Mouse (Mus musculus) spleen, adult 2 months (tissue): ENCODE results near the gene Ctu2. TPM values are rescaled to one million over a fixed set of nuclear protein-coding genes. Genes with fewer than 3 reads are reported as not detected.

Experiments
- DNase-seq, 2 experiments: peaks; one replicate each; pipeline versions ENCODE4 v3.0.0 to v3.0.0-alpha.2; 2012 to 2021; ENCODE audit warnings: low spot score in 2 of 2, low read depth in 1 of 2
- H3K27ac ChIP-seq: fragments of 200-500 bp; 2 replicates; pipeline ENCODE4 v1.5.1; 2012; ENCODE audit warnings: low read length, inconsistent platforms; ENCODE audit not compliant: insufficient read depth
- H3K27me3 ChIP-seq: fragments of 200-500 bp; 2 replicates; pipeline ENCODE4 v1.6.1; 2012; ENCODE audit warnings: mild to moderate bottlenecking, moderate library complexity, low read length, inconsistent platforms; ENCODE audit not compliant: control insufficient read depth, insufficient read depth
- H3K36me3 ChIP-seq: fragments of 200-500 bp; 2 replicates; pipeline ENCODE4 v1.6.1; 2012; ENCODE audit warnings: mild to moderate bottlenecking, low read length, inconsistent platforms; ENCODE audit not compliant: control insufficient read depth, insufficient read depth
- H3K4me1 ChIP-seq: fragments of 200-500 bp; 2 replicates; pipeline ENCODE4 v1.6.1; 2011; ENCODE audit warnings: inconsistent platforms; ENCODE audit not compliant: control insufficient read depth, insufficient read depth, insufficient read length
- H3K4me3 ChIP-seq: fragments of 200-500 bp; 2 replicates; pipeline ENCODE4 v1.5.1; 2011; ENCODE audit warnings: mild to moderate bottlenecking, inconsistent platforms; ENCODE audit not compliant: insufficient read depth, insufficient read length; ENCODE audit errors: extremely low read depth
- CTCF ChIP-seq: fragments of 200-500 bp; IDR thresholded peaks from 2 replicates; pipeline ENCODE4 v1.5.1; 2011; ENCODE audit warnings: mild to moderate bottlenecking, inconsistent platforms; ENCODE audit not compliant: insufficient read depth, insufficient read length, insufficient replicate concordance; ENCODE audit errors: extremely low read depth
- POLR2A ChIP-seq: fragments of 200-500 bp; IDR thresholded peaks from 2 replicates; pipeline ENCODE4 v1.6.1; 2011; ENCODE audit warnings: low read depth, low read length, inconsistent platforms
- WGBS: fragments of 180-500 bp; shearing (Covaris S2); methylation state at CpG from one replicate; pipeline ENCODE4 v1.1.7; 2018; 5-methylcytosine and 5-hydroxymethylcytosine counted together
- polyA plus RNA-seq: library from polyadenylated mRNA; depleted of rRNA; stranded (reverse); fragments of >200 nt; gene quantifications from 2 replicates; pipeline ENCODE4 v1.2.3, GENCODE M21; 2012; rRNA removed

Gene Ctu2
- polyA plus RNA-seq, 1 experiment: 40.8 TPM

DNA sequence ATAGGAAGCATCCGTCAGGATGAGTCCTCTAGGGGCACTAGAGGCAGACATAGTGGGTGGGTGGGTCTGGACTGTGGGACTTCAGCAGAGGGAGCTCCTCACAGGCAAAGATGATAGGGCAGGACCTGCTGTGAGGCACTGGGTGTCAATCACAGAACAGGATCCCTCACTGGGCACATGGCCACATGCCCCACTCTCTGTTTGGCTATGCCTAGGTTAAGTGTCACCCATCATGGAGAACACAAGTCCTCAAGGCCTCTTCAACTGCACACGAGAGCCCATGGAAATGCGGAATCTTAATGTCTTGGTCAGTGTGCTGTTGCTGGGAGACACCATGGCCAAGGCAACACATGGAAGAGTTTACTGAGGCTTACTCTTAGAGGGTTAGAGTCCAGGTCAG lies 52.0 kb downstream of the Ctu2 start:
- H3K4me3 ChIP-seq: no peak overlapping the region
- H3K27me3 ChIP-seq: no peaks in the 10 kb centered on the region
- 92% methylated on average over 3 of the region's 3 CpGs for WGBS
- DNase-seq: no peak
- H3K4me1 ChIP-seq: peaks cover 4% of the 10 kb centered on the region; the same call in 1 of the 2 replicates
- no peak for TF ChIP-seq POLR2A
- TF ChIP-seq CTCF: no peak
- H3K36me3 ChIP-seq: no peaks in the 10 kb centered on the region
- no peak overlapping the region for H3K27ac ChIP-seq

DNA sequence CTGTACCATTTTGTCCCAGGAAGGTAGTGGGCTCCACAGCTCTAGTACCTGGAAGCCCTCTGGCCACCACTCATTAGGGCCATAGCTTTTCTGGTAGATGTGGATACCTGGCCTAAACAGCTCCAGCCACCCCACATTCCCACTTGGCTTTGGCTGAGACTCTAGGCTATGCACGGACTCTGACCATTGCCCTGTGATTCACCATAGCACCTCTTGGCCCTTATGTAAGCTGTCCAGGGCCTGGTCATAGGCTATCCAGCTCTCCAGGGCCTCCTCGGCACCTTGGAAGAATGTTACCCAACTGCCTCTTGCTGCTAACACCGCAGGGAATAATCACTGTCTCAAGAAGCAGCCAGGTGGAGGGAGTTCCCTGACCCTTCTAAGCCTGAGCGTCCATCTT lies 53.2 kb downstream of the Ctu2 start:
- no peak for DNase-seq
- Histone ChIP-seq H3K4me1 (peaks cover 4% of the 10 kb centered on the region; the same call in 1 of the 2 replicates), H3K36me3 (no peaks in the 10 kb centered on the region), H3K27ac (no peak overlapping the region), H3K4me3 (no peak overlapping the region), H3K27me3 (no peaks in the 10 kb centered on the region)
- TF ChIP-seq POLR2A (no peak), CTCF (no peak)
- WGBS: 95% methylated on average over 4 of the region's 4 CpGs

- peaks cover 4% of the 10 kb centered on the region; the same call in 1 of the 2 replicates for H3K4me1 ChIP-seq
Measured at GRCm38 (mm10) chr8:122531312-122531711, 55.4 kb downstream of the Ctu2 start.

More at GRCm38 (mm10) chr8:122531312-122531711, 55.4 kb downstream of the Ctu2 start:
- no peaks in the 10 kb centered on the region for H3K27me3 ChIP-seq
- no peak overlapping the region for H3K4me3 ChIP-seq
- H3K27ac ChIP-seq: no peak overlapping the region
- TF ChIP-seq POLR2A (no peak), CTCF (no peak)
- H3K36me3 ChIP-seq: no peaks in the 10 kb centered on the region
- DNase-seq: no peak
- WGBS: 88% methylated on average over 8 of the region's 8 CpGs

Other genes starting within 250 kb of the Ctu2 start
- gene Zfpm1, start 194.0 kb upstream of the Ctu2 start, polyA plus RNA-seq: 73.3 and 113 TPM in 2 replicates
- 0.12 TPM in 1 of 2 replicates, not detected in the other for gene Trhr2, start 115.4 kb upstream of the Ctu2 start, polyA plus RNA-seq
- gene Zc3h18, start 99.5 kb upstream of the Ctu2 start, polyA plus RNA-seq: 29.1 and 30.2 TPM in 2 replicates
- 0.28 TPM in 1 of 2 replicates, not detected in the other for gene Il17c, start 54.1 kb upstream of the Ctu2 start, polyA plus RNA-seq
- 751 and 823 TPM in 2 replicates for gene Cyba, start 43.2 kb upstream of the Ctu2 start, polyA plus RNA-seq
- 17.0 and 20.5 TPM in 2 replicates for gene Mvd, start 32.7 kb upstream of the Ctu2 start, polyA plus RNA-seq
- gene Snai3, start 15.4 kb upstream of the Ctu2 start, polyA plus RNA-seq: 3.9 and 6.0 TPM in 2 replicates
- 79.6 and 115 TPM in 2 replicates for gene Rnf166, start 79 bp upstream of the Ctu2 start, polyA plus RNA-seq
- gene Piezo1, start 75.2 kb downstream of the Ctu2 start, polyA plus RNA-seq: 96.7 and 117 TPM in 2 replicates
- gene Cdt1, start 91.9 kb downstream of the Ctu2 start, polyA plus RNA-seq: 50.4 and 118 TPM in 2 replicates
- 86.7 and 106 TPM in 2 replicates for gene Aprt, start 100.8 kb downstream of the Ctu2 start, polyA plus RNA-seq
- 13.1 and 16.4 TPM in 2 replicates for gene Galns, start 135.3 kb downstream of the Ctu2 start, polyA plus RNA-seq
- gene Trappc2l, start 135.5 kb downstream of the Ctu2 start, polyA plus RNA-seq: 101 and 133 TPM in 2 replicates
- gene Pabpn1l, start 146.6 kb downstream of the Ctu2 start, polyA plus RNA-seq: 0.13 TPM in 1 of 2 replicates, not detected in the other
- gene Cbfa2t3, start 223.0 kb downstream of the Ctu2 start, polyA plus RNA-seq: 38.3 and 40.2 TPM in 2 replicates